Mouse (Mus musculus): ENCODE data around the gene Tnni3k. TPM values are rescaled to one million over a fixed set of nuclear protein-coding genes. Genes with fewer than 3 reads are reported as not detected.

The Tnni3k gene
- polyA plus RNA-seq, 1 experiment from 2014 or later, result 14.2 TPM

- H3K4me1 ChIP-seq, result peaks cover 13% of the 10 kb centered on the region; the same call in 1 of the 2 replicates
These were observed 239.6 kb downstream of the Tnni3k start for GRCm38 (mm10) chr3:154815606-154816005.

GRCm38 (mm10) chr3:154812893-154813292 is 242.3 kb downstream of the Tnni3k start:
- no peaks in the 10 kb centered on the region for H3K9me3 ChIP-seq
- no peak overlapping the region for H3K4me3 ChIP-seq
- 0 out of 2 replicates have a peak, but pooled peaks cover 4% of the 10 kb centered on the region for H3K27me3 ChIP-seq (ENCODE audit: insufficient read depth, poor library complexity, severe bottlenecking)
- DNase-seq (ENCODE audit: low spot score), result no peak
- WGBS, result 67% methylated on average over 1 of the region's 1 CpGs
- H3K27ac ChIP-seq, result no peak overlapping the region
- H3K4me1 ChIP-seq, result peaks cover 13% of the 10 kb centered on the region; the same call in 1 of the 2 replicates
- no peaks in the 10 kb centered on the region for H3K36me3 ChIP-seq

More at GRCm38 (mm10) chr3:154815606-154816005, 239.6 kb downstream of the Tnni3k start:
- 50% methylated on average over 2 of the region's 2 CpGs for WGBS
- H3K9me3 ChIP-seq, result no peaks in the 10 kb centered on the region
- H3K27me3 ChIP-seq (ENCODE audit: insufficient read depth, poor library complexity, severe bottlenecking), result 0 out of 2 replicates have a peak, but pooled peaks cover 4% of the 10 kb centered on the region
- no peak overlapping the region for H3K4me3 ChIP-seq
- no peak for DNase-seq (ENCODE audit: low spot score)
- H3K36me3 ChIP-seq, result no peaks in the 10 kb centered on the region
- no peak overlapping the region for H3K27ac ChIP-seq

- Histone ChIP-seq H3K36me3 (no peaks in the 10 kb centered on the region), H3K4me1 (peaks cover 13% of the 10 kb centered on the region; the same call in 1 of the 2 replicates), H3K9me3 (no peaks in the 10 kb centered on the region), H3K27ac (no peak overlapping the region), H3K27me3 (ENCODE audit: insufficient read depth, poor library complexity, severe bottlenecking) (0 out of 2 replicates have a peak, but pooled peaks cover 4% of the 10 kb centered on the region), H3K4me3 (no peak overlapping the region)
- 71% methylated on average over 9 of the region's 9 CpGs for WGBS
- no peak for DNase-seq (ENCODE audit: low spot score)
These were observed 243.4 kb downstream of the Tnni3k start for GRCm38 (mm10) chr3:154811833-154812232.

- peaks cover 10% of the 10 kb centered on the region; the same call in 1 of the 2 replicates for H3K4me1 ChIP-seq
- 42% methylated on average over 9 of the region's 9 CpGs for WGBS
- DNase-seq (ENCODE audit: low spot score), result no peak
- H3K27ac ChIP-seq, result no peak overlapping the region
- no peak overlapping the region for H3K4me3 ChIP-seq
- no peaks in the 10 kb centered on the region for H3K9me3 ChIP-seq
- no peaks in the 10 kb centered on the region for H3K36me3 ChIP-seq
- 0 out of 2 replicates have a peak, but pooled peaks cover 4% of the 10 kb centered on the region for H3K27me3 ChIP-seq (ENCODE audit: insufficient read depth, poor library complexity, severe bottlenecking)
These were observed 243.9 kb downstream of the Tnni3k start for GRCm38 (mm10) chr3:154811281-154811680.

GRCm38 (mm10) chr3:154810273-154810870 is 244.8 kb downstream of the Tnni3k start:
- no peak overlapping the region for H3K27ac ChIP-seq
- H3K27me3 ChIP-seq (ENCODE audit: insufficient read depth, poor library complexity, severe bottlenecking), result 0 out of 2 replicates have a peak, but pooled peaks cover 4% of the 10 kb centered on the region
- no peak for DNase-seq (ENCODE audit: low spot score)
- H3K4me1 ChIP-seq, result peaks cover 5% of the 10 kb centered on the region; the same call in 1 of the 2 replicates
- H3K9me3 ChIP-seq, result no peaks in the 10 kb centered on the region
- no peak overlapping the region for H3K4me3 ChIP-seq
- no peaks in the 10 kb centered on the region for H3K36me3 ChIP-seq
- 49% methylated on average over 7 of the region's 7 CpGs for WGBS

GRCm38 (mm10) chr3:154806626-154807025 is 248.6 kb downstream of the Tnni3k start:
- Histone ChIP-seq H3K4me1 (peaks cover 5% of the 10 kb centered on the region; the same call in 1 of the 2 replicates), H3K27ac (0 out of 2 replicates have a peak overlapping the region, but pooled peaks have one; percentile 11), H3K4me3 (no peak overlapping the region), H3K9me3 (no peaks in the 10 kb centered on the region), H3K27me3 (ENCODE audit: insufficient read depth, poor library complexity, severe bottlenecking) (0 out of 2 replicates have a peak, but pooled peaks cover 1% of the 10 kb centered on the region), H3K36me3 (no peaks in the 10 kb centered on the region)
- 53% methylated on average over 7 of the region's 7 CpGs for WGBS
- DNase-seq (ENCODE audit: low spot score), result no peak

GRCm38 (mm10) chr3:154800888-154801429 is 254.2 kb downstream of the Tnni3k start:
- H3K27me3 ChIP-seq (ENCODE audit: insufficient read depth, poor library complexity, severe bottlenecking), result no peaks in the 10 kb centered on the region
- 84% methylated on average over 8 of the region's 8 CpGs for WGBS
- H3K36me3 ChIP-seq, result no peaks in the 10 kb centered on the region
- no peaks in the 10 kb centered on the region for H3K4me1 ChIP-seq
- no peak overlapping the region for H3K27ac ChIP-seq
- no peaks in the 10 kb centered on the region for H3K9me3 ChIP-seq
- no peak for DNase-seq (ENCODE audit: low spot score)
- H3K4me3 ChIP-seq, result no peak overlapping the region

- WGBS, result 85% methylated on average over 8 of the region's 8 CpGs
- Histone ChIP-seq H3K27ac (no peak overlapping the region), H3K36me3 (no peaks in the 10 kb centered on the region), H3K9me3 (no peaks in the 10 kb centered on the region), H3K4me1 (no peaks in the 10 kb centered on the region), H3K27me3 (ENCODE audit: insufficient read depth, poor library complexity, severe bottlenecking) (no peaks in the 10 kb centered on the region), H3K4me3 (no peak overlapping the region)
- no peak for DNase-seq (ENCODE audit: low spot score)
These were observed 254.8 kb downstream of the Tnni3k start for GRCm38 (mm10) chr3:154800454-154800853.

GRCm38 (mm10) chr3:154798806-154799205 is 256.4 kb downstream of the Tnni3k start:
- Histone ChIP-seq H3K27me3 (ENCODE audit: insufficient read depth, poor library complexity, severe bottlenecking) (no peaks in the 10 kb centered on the region), H3K27ac (no peak overlapping the region), H3K9me3 (no peaks in the 10 kb centered on the region), H3K36me3 (no peaks in the 10 kb centered on the region), H3K4me3 (no peak overlapping the region), H3K4me1 (no peaks in the 10 kb centered on the region)
- 74% methylated on average over 4 of the region's 4 CpGs for WGBS
- no peak for DNase-seq (ENCODE audit: low spot score)

- 87% methylated on average over 4 of the region's 4 CpGs for WGBS
These were observed 261.6 kb downstream of the Tnni3k start for GRCm38 (mm10) chr3:154793571-154793970.

GRCm38 (mm10) chr3:154787611-154788010 is 267.6 kb downstream of the Tnni3k start:
- no peaks in the 10 kb centered on the region for H3K4me1 ChIP-seq
- 62% methylated on average over 3 of the region's 3 CpGs for WGBS

More at GRCm38 (mm10) chr3:154793571-154793970, 261.6 kb downstream of the Tnni3k start:
- Histone ChIP-seq H3K27me3 (ENCODE audit: insufficient read depth, poor library complexity, severe bottlenecking) (no peaks in the 10 kb centered on the region), H3K4me1 (no peaks in the 10 kb centered on the region), H3K27ac (no peak overlapping the region), H3K36me3 (no peaks in the 10 kb centered on the region), H3K4me3 (no peak overlapping the region), H3K9me3 (no peaks in the 10 kb centered on the region)
- DNase-seq (ENCODE audit: low spot score), result peak; percentile 42

GRCm38 (mm10) chr3:154786354-154786753 is 268.9 kb downstream of the Tnni3k start:
- Histone ChIP-seq H3K9me3 (no peaks in the 10 kb centered on the region), H3K27ac (no peak overlapping the region), H3K4me3 (no peak overlapping the region), H3K27me3 (ENCODE audit: insufficient read depth, poor library complexity, severe bottlenecking) (no peaks in the 10 kb centered on the region), H3K4me1 (no peaks in the 10 kb centered on the region), H3K36me3 (peaks cover 2% of the 10 kb centered on the region; the same call in 1 of the 2 replicates)
- 90% methylated on average over 9 of the region's 9 CpGs for WGBS
- no peak for DNase-seq (ENCODE audit: low spot score)

More at GRCm38 (mm10) chr3:154787611-154788010, 267.6 kb downstream of the Tnni3k start:
- H3K27ac ChIP-seq, result no peak overlapping the region
- H3K9me3 ChIP-seq, result no peaks in the 10 kb centered on the region
- no peak overlapping the region for H3K4me3 ChIP-seq
- no peaks in the 10 kb centered on the region for H3K27me3 ChIP-seq (ENCODE audit: insufficient read depth, poor library complexity, severe bottlenecking)
- peaks cover 2% of the 10 kb centered on the region; the same call in 1 of the 2 replicates for H3K36me3 ChIP-seq
- peak; percentile 66 for DNase-seq (ENCODE audit: low spot score)

Data from heart, embryonic 10.5 days (tissue).